Mouse (Mus musculus) urinary bladder, postnatal 25 days (tissue): ENCODE measurements around the gene Atp5b.

Experiments
- DNase-seq: peaks from one replicate; pipeline ENCODE4 v3.0.0; 2022; ENCODE audit warnings: low spot score

The Atp5b gene

GRCm38 (mm10) chr10:128096693-128097586 is 13.9 kb downstream of the Atp5b start:
- DNase-seq = peak; percentile 80

- DNase-seq = peak; percentile 48
These were observed 14.5 kb downstream of the Atp5b start for GRCm38 (mm10) chr10:128097587-128097971.

- DNase-seq = no peak
These were observed 27.2 kb downstream of the Atp5b start for GRCm38 (mm10) chr10:128110103-128110761.

- DNase-seq = no peak
These were observed 28.2 kb downstream of the Atp5b start for GRCm38 (mm10) chr10:128111227-128111626.

- DNase-seq = no peak
These were observed 40.8 kb downstream of the Atp5b start for GRCm38 (mm10) chr10:128123833-128124232.

GRCm38 (mm10) chr10:128124831-128125230 is 41.8 kb downstream of the Atp5b start:
- DNase-seq = no peak

- no peak for DNase-seq
These were observed 42.9 kb downstream of the Atp5b start for GRCm38 (mm10) chr10:128125951-128126350.

GRCm38 (mm10) chr10:128127497-128127896 is 44.4 kb downstream of the Atp5b start:
- no peak for DNase-seq

GRCm38 (mm10) chr10:128128143-128128542 is 45.1 kb downstream of the Atp5b start:
- no peak for DNase-seq

GRCm38 (mm10) chr10:128131297-128131696 is 48.2 kb downstream of the Atp5b start:
- DNase-seq = no peak

- no peak for DNase-seq
These were observed 48.7 kb downstream of the Atp5b start for GRCm38 (mm10) chr10:128131812-128132211.

- no peak for DNase-seq
These were observed 50.7 kb downstream of the Atp5b start for GRCm38 (mm10) chr10:128133650-128134332.

- no peak for DNase-seq
These were observed 52.3 kb downstream of the Atp5b start for GRCm38 (mm10) chr10:128135374-128135773.
